Mouse (Mus musculus): ENCODE measurements around the gene Olfr1420. TPM values are rescaled to one million over a fixed set of nuclear protein-coding genes. Genes with fewer than 3 reads are reported as not detected.
"Not testable (repeated sequence)": the region's sequence is repeated elsewhere in the genome, so short reads cannot be mapped to it uniquely, and the experiment has no call there.

Gene Olfr1420
- polyA plus RNA-seq (2015; fragmentation: Nextera tagmentation; extraction: Ambion mirVana), result 0.37 TPM in 1 of 2 replicates, not detected in the other

DNA sequence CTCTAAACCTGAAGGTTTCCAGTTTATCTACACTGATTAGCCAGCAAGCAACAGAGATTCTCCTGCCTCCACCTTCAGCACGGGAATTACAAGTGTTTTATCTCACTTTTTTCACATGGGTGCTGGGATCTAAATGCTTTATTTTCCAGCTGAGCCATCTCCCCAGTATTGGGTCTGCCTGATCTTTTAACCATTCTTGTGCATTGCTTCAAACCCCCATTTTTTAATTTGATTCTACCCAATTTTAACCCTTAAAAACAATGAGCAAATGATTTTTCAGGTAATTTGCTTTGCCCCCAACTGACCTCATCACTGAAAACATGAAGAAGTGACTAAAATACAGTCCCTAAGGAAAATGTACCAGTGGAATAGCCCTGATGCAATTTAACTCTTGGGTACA lies at the start of gene Olfr1420:
Olfr1420 (plus strand) TSS at position 301 of the 400 bp plus-strand sequence.
- Histone ChIP-seq H3K9me3 (no peaks in the 10 kb centered on the region), H3K4me1 (no peaks in the 10 kb centered on the region)

DNA sequence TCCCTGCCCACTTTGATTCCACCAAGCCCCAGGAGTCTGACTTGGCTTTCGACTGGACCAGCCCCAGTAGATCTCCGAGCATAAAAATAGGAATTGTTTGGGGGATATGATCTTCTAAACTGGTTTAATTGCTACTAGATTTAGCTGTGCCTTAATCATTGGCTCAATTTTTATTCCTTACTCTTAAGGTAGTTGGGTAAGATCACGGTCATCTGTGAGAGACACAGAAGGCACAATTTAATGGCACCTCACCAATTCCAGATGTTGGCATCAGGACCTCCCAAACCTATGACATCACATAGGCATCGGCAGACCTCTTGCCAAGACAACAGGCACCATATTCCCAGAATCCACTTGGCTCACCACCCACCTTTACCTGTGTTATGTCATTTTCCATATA lies 47.2 kb upstream of the Olfr1420 start, which contains the start of gene Olfr1417:
Olfr1417 (minus strand) TSS at position 101 of the 400 bp plus-strand sequence.
- Histone ChIP-seq H3K4me3 (no peak within 1 kb of the TSS), H3K9ac (no peak within 1 kb of the TSS), H3K9me3 (no peaks in the 10 kb centered on the region), H3K27ac (no peak within 1 kb of the TSS), H3K36me3 (no peaks in the 10 kb centered on the region), H3K27me3 (no peaks in the 10 kb centered on the region), H3K4me2 (no peak within 1 kb of the TSS), H3K4me1 (no peaks in the 10 kb centered on the region)
- 83% methylated on average over 4 of the region's 4 CpGs for WGBS
- no peak for ATAC-seq (ENCODE audit: insufficient number of reproducible peaks, insufficient read depth, low FRiP score, low TSS enrichment, low read depth)

More for the DNA sequence above, at the start of gene Olfr1420:
- no peak for ATAC-seq (ENCODE audit: insufficient number of reproducible peaks, insufficient read depth, low FRiP score, low TSS enrichment, low read depth)
- Histone ChIP-seq H3K27ac (no peak within 1 kb of the TSS), H3K36me3 (no peaks in the 10 kb centered on the region), H3K27me3 (no peaks in the 10 kb centered on the region), H3K4me3 (no peak within 1 kb of the TSS), H3K9ac (no peak within 1 kb of the TSS), H3K4me2 (no peak within 1 kb of the TSS)
- 50% methylated on average over 1 of the region's 1 CpGs for WGBS

DNA sequence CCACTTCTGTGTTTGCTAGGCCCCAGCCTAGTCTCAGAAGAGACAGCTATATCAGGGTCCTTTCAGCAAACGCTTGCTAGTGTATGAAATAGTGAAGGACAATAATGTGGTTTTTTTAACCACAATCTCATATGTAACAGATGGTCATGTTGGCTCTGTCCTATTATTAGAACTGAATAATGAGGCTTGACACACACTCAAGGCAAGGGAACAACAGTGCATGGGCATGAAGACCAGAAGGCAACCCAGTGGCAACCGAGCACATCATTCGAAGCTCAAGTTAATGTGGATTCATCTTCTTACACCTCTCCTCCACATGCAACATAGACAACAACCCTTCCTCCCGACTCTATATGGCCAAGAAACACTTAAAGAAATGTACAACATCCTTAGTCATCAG lies 40.0 kb upstream of the Olfr1420 start:
- ATAC-seq (ENCODE audit: insufficient number of reproducible peaks, insufficient read depth, low FRiP score, low TSS enrichment, low read depth), result no peak
- H3K27ac ChIP-seq, result no peak overlapping the region
- H3K9ac ChIP-seq, result no peak overlapping the region
- no peaks in the 10 kb centered on the region for H3K4me1 ChIP-seq
- no peaks in the 10 kb centered on the region for H3K9me3 ChIP-seq
- 76% methylated on average over 4 of the region's 4 CpGs for WGBS
- no peak overlapping the region for H3K4me2 ChIP-seq
- H3K4me3 ChIP-seq, result no peak overlapping the region
- no peaks in the 10 kb centered on the region for H3K36me3 ChIP-seq
- H3K27me3 ChIP-seq, result no peaks in the 10 kb centered on the region

DNA sequence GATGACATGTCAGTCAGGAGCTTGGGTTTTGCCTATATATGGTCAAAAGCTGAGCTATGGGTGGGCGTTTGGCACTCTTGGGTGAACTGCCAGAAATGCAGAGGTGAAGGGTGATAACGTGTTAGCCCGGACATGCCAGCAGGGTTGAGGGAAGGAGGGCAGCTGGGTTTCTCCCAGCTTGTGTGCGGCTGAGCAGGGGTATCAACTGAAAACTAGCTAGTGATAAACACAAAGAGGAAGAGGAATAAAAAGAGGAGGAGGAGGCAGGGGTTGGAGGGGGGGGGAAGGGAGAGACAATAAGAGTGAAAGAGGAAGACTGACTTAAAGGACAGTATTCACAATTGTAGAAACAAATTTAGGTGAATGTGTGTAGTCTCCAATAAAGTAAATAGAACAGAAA lies 33.7 kb upstream of the Olfr1420 start:
- no peaks in the 10 kb centered on the region for H3K9me3 ChIP-seq
- H3K36me3 ChIP-seq, result no peaks in the 10 kb centered on the region
- H3K27ac ChIP-seq, result no peak overlapping the region
- H3K4me1 ChIP-seq, result no peaks in the 10 kb centered on the region
- WGBS, result 65% methylated on average over 4 of the region's 4 CpGs
- no peak overlapping the region for H3K9ac ChIP-seq
- H3K4me3 ChIP-seq, result no peak overlapping the region
- H3K27me3 ChIP-seq, result no peaks in the 10 kb centered on the region
- no peak for ATAC-seq (ENCODE audit: insufficient number of reproducible peaks, insufficient read depth, low FRiP score, low TSS enrichment, low read depth)
- H3K4me2 ChIP-seq, result no peak overlapping the region

- H3K4me2 ChIP-seq, result no peak overlapping the region
- no peak for ATAC-seq (ENCODE audit: insufficient number of reproducible peaks, insufficient read depth, low FRiP score, low TSS enrichment, low read depth)
- no peaks in the 10 kb centered on the region for H3K36me3 ChIP-seq
- no peaks in the 10 kb centered on the region for H3K27me3 ChIP-seq
- no peaks in the 10 kb centered on the region for H3K4me1 ChIP-seq
- no peak overlapping the region for H3K27ac ChIP-seq
- H3K9me3 ChIP-seq, result no peaks in the 10 kb centered on the region
- WGBS, result 89% methylated on average over 2 of the region's 2 CpGs
- H3K9ac ChIP-seq, result no peak overlapping the region
- no peak overlapping the region for H3K4me3 ChIP-seq
Observed at GRCm38 (mm10) chr19:11854821-11855220, 31.5 kb upstream of the Olfr1420 start.

DNA sequence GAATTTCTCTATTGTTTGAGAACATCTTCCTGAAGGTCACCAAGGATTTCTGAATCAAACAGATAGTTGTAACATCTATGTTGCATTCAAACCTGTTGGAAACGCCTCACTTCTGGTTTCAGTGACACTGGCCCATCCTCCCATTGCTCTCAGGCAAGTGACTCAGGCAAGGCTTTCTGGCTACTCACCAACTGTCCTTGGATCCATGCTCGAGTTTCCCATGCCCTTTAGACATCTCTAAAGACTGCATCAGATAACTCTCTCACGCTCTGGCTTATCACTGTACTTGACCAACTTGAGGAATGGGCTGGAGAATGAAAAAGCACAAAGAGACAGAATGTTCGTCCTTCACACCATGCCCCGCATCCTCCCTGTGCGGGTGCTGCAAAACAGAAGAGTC lies 29.9 kb upstream of the Olfr1420 start:
- no peak overlapping the region for H3K27ac ChIP-seq
- no peak for ATAC-seq (ENCODE audit: insufficient number of reproducible peaks, insufficient read depth, low FRiP score, low TSS enrichment, low read depth)
- H3K27me3 ChIP-seq, result no peaks in the 10 kb centered on the region
- H3K9me3 ChIP-seq, result no peaks in the 10 kb centered on the region
- H3K4me3 ChIP-seq, result no peak overlapping the region
- H3K9ac ChIP-seq, result no peak overlapping the region
- H3K4me2 ChIP-seq, result no peak overlapping the region
- no peaks in the 10 kb centered on the region for H3K36me3 ChIP-seq
- H3K4me1 ChIP-seq, result no peaks in the 10 kb centered on the region
- WGBS, result 83% methylated on average over 6 of the region's 6 CpGs

GRCm38 (mm10) chr19:11860966-11861365 lies 25.4 kb upstream of the Olfr1420 start, which contains the start of gene Olfr1418:
Olfr1418 (minus strand) TSS chr19:11861066.
- no peak for ATAC-seq (ENCODE audit: insufficient number of reproducible peaks, insufficient read depth, low FRiP score, low TSS enrichment, low read depth)
- Histone ChIP-seq H3K36me3 (no peaks in the 10 kb centered on the region), H3K4me2 (no peak within 1 kb of the TSS), H3K4me3 (no peak within 1 kb of the TSS), H3K4me1 (no peaks in the 10 kb centered on the region), H3K27ac (no peak within 1 kb of the TSS), H3K27me3 (no peaks in the 10 kb centered on the region), H3K9ac (no peak within 1 kb of the TSS), H3K9me3 (no peaks in the 10 kb centered on the region)
- WGBS, result 97% methylated on average over 1 of the region's 1 CpGs

GRCm38 (mm10) chr19:11867837-11868236 lies 18.5 kb upstream of the Olfr1420 start:
- 84% methylated on average over 2 of the region's 2 CpGs for WGBS
- H3K4me1 ChIP-seq, result no peaks in the 10 kb centered on the region

GRCm38 (mm10) chr19:11875006-11875405 lies 11.4 kb upstream of the Olfr1420 start, which contains the start of gene Olfr1419:
Olfr1419 (minus strand) TSS chr19:11875106.
- no peak within 1 kb of the TSS for H3K9ac ChIP-seq
- WGBS, result 37% methylated on average over 1 of the region's 1 CpGs
- no peak within 1 kb of the TSS for H3K27ac ChIP-seq
- no peak for ATAC-seq (ENCODE audit: insufficient number of reproducible peaks, insufficient read depth, low FRiP score, low TSS enrichment, low read depth)
- H3K9me3 ChIP-seq, result no peaks in the 10 kb centered on the region
- H3K27me3 ChIP-seq, result no peaks in the 10 kb centered on the region
- H3K4me1 ChIP-seq, result no peaks in the 10 kb centered on the region
- no peak within 1 kb of the TSS for H3K4me3 ChIP-seq
- H3K36me3 ChIP-seq, result no peaks in the 10 kb centered on the region
- H3K4me2 ChIP-seq, result no peak within 1 kb of the TSS

More at GRCm38 (mm10) chr19:11867837-11868236, 18.5 kb upstream of the Olfr1420 start:
- Histone ChIP-seq H3K4me3 (no peak overlapping the region), H3K9ac (no peak overlapping the region), H3K9me3 (no peaks in the 10 kb centered on the region), H3K27me3 (no peaks in the 10 kb centered on the region), H3K36me3 (no peaks in the 10 kb centered on the region), H3K4me2 (no peak overlapping the region), H3K27ac (no peak overlapping the region)
- ATAC-seq (ENCODE audit: insufficient number of reproducible peaks, insufficient read depth, low FRiP score, low TSS enrichment, low read depth), result no peak

GRCm38 (mm10) chr19:11878404-11878803 lies 8.0 kb upstream of the Olfr1420 start:
- H3K36me3 ChIP-seq; H3K9ac ChIP-seq; H3K4me3 ChIP-seq; H3K4me2 ChIP-seq; H3K27ac ChIP-seq; ATAC-seq (ENCODE audit: insufficient number of reproducible peaks, insufficient read depth, low FRiP score, low TSS enrichment, low read depth); H3K27me3 ChIP-seq; H3K4me1 ChIP-seq; H3K9me3 ChIP-seq: not testable (repeated sequence)
- 66% methylated on average over 22 of the region's 22 CpGs for WGBS

DNA sequence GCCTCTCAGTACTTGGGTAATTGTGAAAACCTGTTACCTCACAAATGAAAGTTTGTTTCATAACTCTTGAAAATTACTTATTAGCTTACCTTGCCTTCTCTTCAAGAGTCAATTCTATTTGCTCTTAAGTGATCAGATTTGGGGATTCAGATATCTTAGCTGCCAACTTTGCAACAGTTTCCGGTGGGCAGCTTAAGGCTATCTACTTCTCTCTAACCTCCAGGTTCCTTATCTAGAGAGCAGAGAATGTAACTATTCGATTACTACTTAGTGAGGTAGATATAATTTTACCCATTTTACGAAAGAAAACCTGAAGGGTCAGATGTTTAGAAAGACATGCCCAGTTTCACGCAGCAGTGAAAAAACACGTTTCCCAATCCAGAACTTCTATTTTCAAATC lies 24.7 kb downstream of the Olfr1420 start:
- H3K4me2 ChIP-seq, result peak overlapping the region; percentile 84
- 88% methylated on average over 5 of the region's 5 CpGs for WGBS
- peaks cover 14% of the 10 kb centered on the region for H3K4me1 ChIP-seq
- no peaks in the 10 kb centered on the region for H3K27me3 ChIP-seq
- H3K36me3 ChIP-seq, result peaks cover 7% of the 10 kb centered on the region; the same call in 1 of the 2 replicates
- peak overlapping the region; percentile 84 for H3K4me3 ChIP-seq
- ATAC-seq (ENCODE audit: insufficient number of reproducible peaks, insufficient read depth, low FRiP score, low TSS enrichment, low read depth), result no peak
- no peaks in the 10 kb centered on the region for H3K9me3 ChIP-seq
- H3K9ac ChIP-seq, result peak overlapping the region; percentile 79; the same call in 1 of the 2 replicates
- H3K27ac ChIP-seq, result no peak overlapping the region

DNA sequence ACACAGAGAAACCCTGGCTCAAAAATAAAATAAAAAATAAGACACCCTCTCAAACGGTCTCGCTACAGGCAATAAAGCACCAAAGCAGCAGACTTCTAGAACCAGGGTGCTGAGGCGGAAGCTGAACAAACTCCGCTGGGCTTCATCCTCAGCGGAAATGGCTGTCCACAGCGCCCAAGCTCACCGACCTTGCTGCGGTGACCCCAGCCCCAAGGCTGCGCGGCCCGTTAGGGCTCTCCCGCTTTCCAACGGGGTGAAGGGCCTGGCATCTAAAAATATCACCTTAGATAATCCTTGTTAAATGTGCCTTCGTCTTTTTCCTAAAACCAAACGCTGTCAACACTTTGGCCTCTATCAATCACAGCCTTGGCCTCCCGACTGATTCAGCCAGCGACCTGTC lies 25.2 kb downstream of the Olfr1420 start:
- no peaks in the 10 kb centered on the region for H3K9me3 ChIP-seq
- H3K4me3 ChIP-seq, result peak overlapping the region; percentile 84
- peaks cover 16% of the 10 kb centered on the region for H3K4me1 ChIP-seq
- no peak for ATAC-seq (ENCODE audit: insufficient number of reproducible peaks, insufficient read depth, low FRiP score, low TSS enrichment, low read depth)
- H3K36me3 ChIP-seq, result peaks cover 12% of the 10 kb centered on the region
- H3K27ac ChIP-seq, result peak overlapping the region; percentile 93
- H3K4me2 ChIP-seq, result peak overlapping the region; percentile 84
- H3K9ac ChIP-seq, result peak overlapping the region; percentile 79
- no peaks in the 10 kb centered on the region for H3K27me3 ChIP-seq
- 5% methylated on average over 17 of the region's 17 CpGs for WGBS
